Mouse (Mus musculus): Measurements from ENCODE around the gene Avil. TPM values are rescaled to one million over a fixed set of nuclear protein-coding genes. Genes with fewer than 3 reads are reported as not detected.
A peak's percentile ranks its signal among the peaks of the same experiment; 100 is the strongest.

The Avil gene
- total RNA-seq, 2 experiments from 2014 or later = 0.29 to 0.40 TPM

GRCm38 (mm10) chr10:127002765-127003164, 2.3 kb downstream of the Avil start:
- intact Hi-C loops (cut with DNase I) = no loop called here
- DNase-seq (ENCODE audit: low spot score in 2 of 2) = no peak

- no peak for DNase-seq (ENCODE audit: low spot score in 2 of 2)
- intact Hi-C loops (cut with DNase I) = no loop called here
These were observed 2.8 kb downstream of the Avil start for GRCm38 (mm10) chr10:127003334-127003733.

GRCm38 (mm10) chr10:127003806-127004205, 3.3 kb downstream of the Avil start:
- no peak for DNase-seq (ENCODE audit: low spot score in 2 of 2)

GRCm38 (mm10) chr10:127016488-127016887, 16.0 kb downstream of the Avil start:
- intact Hi-C loops (cut with DNase I) = no loop called here
- no peak for DNase-seq (ENCODE audit: low spot score in 2 of 2)

More at GRCm38 (mm10) chr10:127003806-127004205, 3.3 kb downstream of the Avil start:
- intact Hi-C loops (cut with DNase I) = no loop called here

GRCm38 (mm10) chr10:127017071-127017470, 16.6 kb downstream of the Avil start:
- no peak for DNase-seq (ENCODE audit: low spot score in 2 of 2)
- intact Hi-C loops (cut with DNase I) = no loop called here

- intact Hi-C loops (cut with DNase I) = no loop called here
- no peak for DNase-seq (ENCODE audit: low spot score in 2 of 2)
These were observed 17.9 kb downstream of the Avil start for GRCm38 (mm10) chr10:127018422-127018821.

- intact Hi-C loops (cut with DNase I) = loop anchor here (2.0 to 5.0 kb wide), 2 partner anchors 38 to 112 kb away; no protein-coding TSS in a partner anchor
These were observed 30.1 kb downstream of the Avil start, which contains the start of gene Tsfm for GRCm38 (mm10) chr10:127030336-127031296. TSS of gene Tsfm (minus strand) at chr10:127030840.

GRCm38 (mm10) chr10:127033301-127033741, 32.8 kb downstream of the Avil start:
- intact Hi-C loops (cut with DNase I) = loop anchor here (5.0 kb wide), 1 partner anchor 41 kb away; no protein-coding TSS in a partner anchor
- no peak for DNase-seq (ENCODE audit: low spot score in 2 of 2)

More at GRCm38 (mm10) chr10:127030336-127031296, 30.1 kb downstream of the Avil start, which contains the start of gene Tsfm:
- peak; percentile 86 to 94 for DNase-seq (ENCODE audit: low spot score in 2 of 2)

- no peak for DNase-seq (ENCODE audit: low spot score in 2 of 2)
- intact Hi-C loops (cut with DNase I) = no loop called here
These were observed 35.8 kb downstream of the Avil start for GRCm38 (mm10) chr10:127036273-127036672.

- DNase-seq (ENCODE audit: low spot score in 2 of 2) = no peak
- intact Hi-C loops (cut with DNase I) = no loop called here
These were observed 37.1 kb downstream of the Avil start for GRCm38 (mm10) chr10:127037641-127038040.

GRCm38 (mm10) chr10:127040569-127041214, 40.2 kb downstream of the Avil start:
- intact Hi-C loops (cut with DNase I) = no loop called here
- peak; percentile 51 to 56 for DNase-seq (ENCODE audit: low spot score in 2 of 2)

GRCm38 (mm10) chr10:127041274-127041766, 40.8 kb downstream of the Avil start, which contains the start of the genes Mettl1 and Eef1akmt3:
TSS of gene Mettl1 (plus strand) at chr10:127041414.
TSS of gene Eef1akmt3 (minus strand) at chr10:127041513.
- intact Hi-C loops (cut with DNase I) = no loop called here
- no peak for DNase-seq (ENCODE audit: low spot score in 2 of 2)

GRCm38 (mm10) chr10:127041774-127042338, 41.3 kb downstream of the Avil start:
- intact Hi-C loops (cut with DNase I) = no loop called here
- peak; percentile 89 to 93 for DNase-seq (ENCODE audit: low spot score in 2 of 2)

GRCm38 (mm10) chr10:127042468-127043115, 42.1 kb downstream of the Avil start:
- intact Hi-C loops (cut with DNase I) = no loop called here
- no peak for DNase-seq (ENCODE audit: low spot score in 2 of 2)

GRCm38 (mm10) chr10:127043187-127043586, 42.7 kb downstream of the Avil start:
- no peak for DNase-seq (ENCODE audit: low spot score in 2 of 2)
- intact Hi-C loops (cut with DNase I) = no loop called here

- no peak for DNase-seq (ENCODE audit: low spot score in 2 of 2)
- intact Hi-C loops (cut with DNase I) = no loop called here
These were observed 47.4 kb downstream of the Avil start, which contains the start of gene Cyp27b1 for GRCm38 (mm10) chr10:127047954-127048353. TSS of gene Cyp27b1 (plus strand) at chr10:127048250.

GRCm38 (mm10) chr10:127048608-127049394, 48.3 kb downstream of the Avil start:
- DNase-seq (ENCODE audit: low spot score in 2 of 2) = no peak
- intact Hi-C loops (cut with DNase I) = no loop called here

Data from left cerebral cortex, postnatal 14 days (tissue).